Mouse (Mus musculus): ENCODE data around the gene Nfatc2ip. TPM values are rescaled to one million over a fixed set of nuclear protein-coding genes. Genes with fewer than 3 reads are reported as not detected.
A peak's percentile ranks its signal among the peaks of the same experiment; 100 is the strongest.

Nfatc2ip gene
- 5.6 and 6.3 TPM in 2 replicates for total RNA-seq (2015; ENCODE audit: low replicate concordance)
- total RNA-seq (2017; ENCODE audit: low replicate concordance) = 9.8 and 17.8 TPM in 2 replicates

- peak; percentile 98 for ATAC-seq (replicated peaks; ENCODE audit: low FRiP score, poor library complexity, severe bottlenecking)
These were observed at the start of gene Nfatc2ip for GRCm38 (mm10) chr7:126396298-126397119. Gene Nfatc2ip (minus strand): TSS chr7:126396737.

GRCm38 (mm10) chr7:126446217-126446616 lies 49.7 kb upstream of the Nfatc2ip start:
- no peak for ATAC-seq (replicated peaks; ENCODE audit: low FRiP score, poor library complexity, severe bottlenecking)

GRCm38 (mm10) chr7:126445104-126445815 lies 48.7 kb upstream of the Nfatc2ip start:
- ATAC-seq (replicated peaks; ENCODE audit: low FRiP score, poor library complexity, severe bottlenecking) = no peak

GRCm38 (mm10) chr7:126444536-126444935 lies 48.0 kb upstream of the Nfatc2ip start:
- no peak for ATAC-seq (replicated peaks; ENCODE audit: low FRiP score, poor library complexity, severe bottlenecking)

GRCm38 (mm10) chr7:126443997-126444396 lies 47.5 kb upstream of the Nfatc2ip start:
- no peak for ATAC-seq (replicated peaks; ENCODE audit: low FRiP score, poor library complexity, severe bottlenecking)

GRCm38 (mm10) chr7:126440134-126440533 lies 43.6 kb upstream of the Nfatc2ip start:
- ATAC-seq (replicated peaks; ENCODE audit: low FRiP score, poor library complexity, severe bottlenecking) = no peak

- peak; percentile 73 for ATAC-seq (replicated peaks; ENCODE audit: low FRiP score, poor library complexity, severe bottlenecking)
These were observed 40.3 kb upstream of the Nfatc2ip start for GRCm38 (mm10) chr7:126436851-126437250.

GRCm38 (mm10) chr7:126435801-126436200 lies 39.3 kb upstream of the Nfatc2ip start:
- no peak for ATAC-seq (replicated peaks; ENCODE audit: low FRiP score, poor library complexity, severe bottlenecking)

- ATAC-seq (replicated peaks; ENCODE audit: low FRiP score, poor library complexity, severe bottlenecking) = no peak
These were observed 38.2 kb upstream of the Nfatc2ip start for GRCm38 (mm10) chr7:126434726-126435125.

GRCm38 (mm10) chr7:126430167-126430566 lies 33.6 kb upstream of the Nfatc2ip start:
- ATAC-seq (replicated peaks; ENCODE audit: low FRiP score, poor library complexity, severe bottlenecking) = no peak

- peak; percentile 18; the same call in 1 of the 2 replicates for ATAC-seq (replicated peaks; ENCODE audit: low FRiP score, poor library complexity, severe bottlenecking)
These were observed 33.0 kb upstream of the Nfatc2ip start for GRCm38 (mm10) chr7:126429503-126429898.

- ATAC-seq (replicated peaks; ENCODE audit: low FRiP score, poor library complexity, severe bottlenecking) = peak; percentile 81
These were observed 32.3 kb upstream of the Nfatc2ip start, which contains the start of gene Rabep2 for GRCm38 (mm10) chr7:126428631-126429502. Gene Rabep2 (plus strand): TSS chr7:126428759.

GRCm38 (mm10) chr7:126428154-126428553 lies 31.6 kb upstream of the Nfatc2ip start:
- ATAC-seq (replicated peaks; ENCODE audit: low FRiP score, poor library complexity, severe bottlenecking) = no peak

- no peak for ATAC-seq (replicated peaks; ENCODE audit: low FRiP score, poor library complexity, severe bottlenecking)
These were observed 30.9 kb upstream of the Nfatc2ip start for GRCm38 (mm10) chr7:126427323-126427860.

- ATAC-seq (replicated peaks; ENCODE audit: low FRiP score, poor library complexity, severe bottlenecking) = no peak
These were observed 27.6 kb upstream of the Nfatc2ip start for GRCm38 (mm10) chr7:126424161-126424560.

GRCm38 (mm10) chr7:126421756-126422155 lies 25.2 kb upstream of the Nfatc2ip start:
- no peak for ATAC-seq (replicated peaks; ENCODE audit: low FRiP score, poor library complexity, severe bottlenecking)

GRCm38 (mm10) chr7:126418496-126418895 lies 22.0 kb upstream of the Nfatc2ip start:
- ATAC-seq (replicated peaks; ENCODE audit: low FRiP score, poor library complexity, severe bottlenecking) = no peak

- ATAC-seq (replicated peaks; ENCODE audit: low FRiP score, poor library complexity, severe bottlenecking) = no peak
These were observed 21.1 kb upstream of the Nfatc2ip start for GRCm38 (mm10) chr7:126417606-126418005.

- no peak for ATAC-seq (replicated peaks; ENCODE audit: low FRiP score, poor library complexity, severe bottlenecking)
These were observed 20.5 kb upstream of the Nfatc2ip start for GRCm38 (mm10) chr7:126417045-126417444.

- ATAC-seq (replicated peaks; ENCODE audit: low FRiP score, poor library complexity, severe bottlenecking) = no peak
These were observed 20.1 kb upstream of the Nfatc2ip start for GRCm38 (mm10) chr7:126416615-126417014.

Data from erythroblast, adult 5-6 weeks (primary cell).